In the genomic region with DNA sequence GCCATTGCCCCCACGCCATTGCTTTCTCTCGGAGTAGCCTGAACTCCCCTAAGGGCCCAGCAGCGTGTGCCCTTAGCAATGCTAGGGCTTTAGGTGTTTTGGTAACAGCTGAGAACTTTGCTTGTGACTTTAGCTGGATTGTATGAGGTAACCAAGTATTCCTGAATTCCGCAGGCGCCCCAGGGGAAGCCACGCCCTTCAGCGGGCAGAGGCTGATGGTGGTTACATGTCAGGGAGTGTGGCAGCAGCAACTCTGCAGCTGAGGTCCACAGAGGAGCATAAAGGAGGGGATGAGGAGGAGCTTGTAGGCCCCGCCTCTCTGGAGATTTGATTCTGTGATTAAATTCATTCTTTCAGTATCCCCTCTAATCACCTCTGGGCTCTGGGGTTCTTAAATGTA, we compare ENCODE assay signal across 16 mouse cellular contexts.
DNase-seq lines count a peak whose midpoint lies in the region; ATAC-seq and TF ChIP-seq lines count a peak whose summit lies in the region.
"Had no signal": no experiment of that assay in that cellular context is flagged by ENCODE, and none has a peak within 500 bp of the region (broad histone marks: within the 10 kb centered on the region; RNA-seq: fewer than 3 reads in every experiment).

No protein-coding gene starts in this region.

- ATAC-seq in forebrain, postnatal 0 days, result no peak
- no peak for ATAC-seq in forebrain, embryonic 13.5 days
- peak; percentile 13; the same call in 1 of the 2 replicates for ATAC-seq in kidney, embryonic 16.5 days (ENCODE audit: low FRiP score, low TSS enrichment)
- no peak; the same call in 1 of the 2 replicates for ATAC-seq in kidney, postnatal 0 days (replicated peaks; ENCODE audit: low FRiP score, low read depth)
- no peak for ATAC-seq in CD4-positive, CD25-positive, alpha-beta regulatory T cell, adult 4 months
- ATAC-seq in frontal cortex, adult (ENCODE audit: low TSS enrichment), result no peak
- ATAC-seq: intestine, embryonic 15.5 days had no signal

- no peak overlapping the region for H3K4me2 ChIP-seq in forebrain, postnatal 0 days (ENCODE audit: low read depth)
- no peak overlapping the region for H3K4me2 ChIP-seq in forebrain, embryonic 13.5 days
- peak overlapping the region; percentile 35 for H3K4me2 ChIP-seq in kidney, embryonic 16.5 days (replicated peaks; ENCODE audit: low read depth, low read length)
- H3K4me2 ChIP-seq in kidney, postnatal 0 days (ENCODE audit: low read length), result peak overlapping the region; percentile 36
- H3K4me2 ChIP-seq: embryonic facial prominence, embryonic 13.5 days; intestine, embryonic 15.5 days; liver, embryonic 11.5 days; lung, embryonic 14.5 days had no signal

- TF ChIP-seq CTCF in forebrain, postnatal 0 days (IDR thresholded peaks at IDR 0.05; ENCODE audit: low read depth), result no peak
- TF ChIP-seq CTCF in E14TG2a.4 (conservative IDR thresholded peaks at IDR 0.05; ENCODE audit: low read length), result no peak
- no peak for TF ChIP-seq CTCF in kidney, postnatal 0 days (IDR thresholded peaks at IDR 0.05; ENCODE audit: low read depth)

- 0 out of 2 replicates have a peak, but pooled peaks cover 6% of the 10 kb centered on the region for H3K4me1 ChIP-seq in forebrain, postnatal 0 days (ENCODE audit: insufficient read depth)
- H3K4me1 ChIP-seq in forebrain, embryonic 13.5 days, result peaks cover 16% of the 10 kb centered on the region
- H3K4me1 ChIP-seq in kidney, embryonic 16.5 days (ENCODE audit: insufficient read depth, low read length), result peaks cover 12% of the 10 kb centered on the region
- peaks cover 54% of the 10 kb centered on the region for H3K4me1 ChIP-seq in E14TG2a.4 (replicated peaks; ENCODE audit: low read depth, low read length)
- peaks cover 7% of the 10 kb centered on the region; the same call in 1 of the 2 replicates for H3K4me1 ChIP-seq in kidney, postnatal 0 days (replicated peaks; ENCODE audit: insufficient read depth, low read length)

- no peak overlapping the region for H3K9ac ChIP-seq in forebrain, postnatal 0 days
- no peak overlapping the region for H3K9ac ChIP-seq in forebrain, embryonic 13.5 days
- no peak overlapping the region for H3K9ac ChIP-seq in kidney, embryonic 16.5 days (replicated peaks; ENCODE audit: low read length)
- H3K9ac ChIP-seq in kidney, postnatal 0 days (ENCODE audit: low read depth, low read length), result no peak overlapping the region
- H3K9ac ChIP-seq: embryonic facial prominence, embryonic 13.5 days; intestine, embryonic 15.5 days; lung, embryonic 14.5 days had no signal

- no peak overlapping the region for H3K4me3 ChIP-seq in forebrain, postnatal 0 days (ENCODE audit: low read depth, low read length)
- H3K4me3 ChIP-seq in forebrain, embryonic 13.5 days, result no peak overlapping the region
- H3K4me3 ChIP-seq in kidney, embryonic 16.5 days (ENCODE audit: low read length), result no peak overlapping the region
- H3K4me3 ChIP-seq in E14TG2a.4 (replicated peaks; ENCODE audit: low read length), result peak overlapping the region; percentile 64
- H3K4me3 ChIP-seq in kidney, postnatal 0 days (replicated peaks; ENCODE audit: low read depth, low read length), result no peak overlapping the region
- H3K4me3 ChIP-seq: embryonic facial prominence, embryonic 13.5 days; intestine, embryonic 15.5 days; limb, embryonic 10.5 days had no signal

- H3K27ac ChIP-seq in forebrain, postnatal 0 days (ENCODE audit: low read depth, low read length), result peak overlapping the region; percentile 79
- H3K27ac ChIP-seq in forebrain, embryonic 13.5 days, result no peak overlapping the region
- H3K27ac ChIP-seq in kidney, embryonic 16.5 days (ENCODE audit: low read length), result peak overlapping the region; percentile 35; the same call in 1 of the 2 replicates
- no peak overlapping the region for H3K27ac ChIP-seq in kidney, postnatal 0 days
- H3K27ac ChIP-seq: embryonic facial prominence, embryonic 13.5 days; intestine, embryonic 15.5 days; limb, embryonic 10.5 days had no signal

- no peaks in the 10 kb centered on the region for H3K9me3 ChIP-seq in forebrain, postnatal 0 days (ENCODE audit: low read length)
- H3K9me3 ChIP-seq in forebrain, embryonic 13.5 days (replicated peaks), result no peaks in the 10 kb centered on the region
- no peaks in the 10 kb centered on the region for H3K9me3 ChIP-seq in kidney, embryonic 16.5 days (ENCODE audit: low read length)
- H3K9me3 ChIP-seq in E14TG2a.4 (ENCODE audit: low read length), result peaks cover 8% of the 10 kb centered on the region; the same call in 1 of the 2 replicates
- H3K9me3 ChIP-seq in kidney, postnatal 0 days (replicated peaks; ENCODE audit: low read length), result no peaks in the 10 kb centered on the region
- H3K9me3 ChIP-seq: embryonic facial prominence, embryonic 13.5 days; intestine, embryonic 15.5 days; limb, embryonic 10.5 days had no signal

- H3K36me3 ChIP-seq in forebrain, postnatal 0 days (ENCODE audit: insufficient read depth), result no peaks in the 10 kb centered on the region
- no peaks in the 10 kb centered on the region for H3K36me3 ChIP-seq in forebrain, embryonic 13.5 days (ENCODE audit: poor library complexity, severe bottlenecking)
- H3K36me3 ChIP-seq in kidney, embryonic 16.5 days (ENCODE audit: insufficient read depth, low read length), result no peaks in the 10 kb centered on the region
- no peaks in the 10 kb centered on the region for H3K36me3 ChIP-seq in E14TG2a.4 (ENCODE audit: insufficient read depth, low read length)
- H3K36me3 ChIP-seq in kidney, postnatal 0 days (ENCODE audit: insufficient read depth, low read length), result no peaks in the 10 kb centered on the region
- H3K36me3 ChIP-seq: embryonic facial prominence, embryonic 13.5 days; intestine, embryonic 15.5 days; limb, embryonic 10.5 days had no signal

- DNase-seq in forebrain, postnatal 0 days, result no peak
- no peak for DNase-seq in kidney, adult 9 months
- no peak for DNase-seq in kidney, postnatal 0 days (ENCODE audit: low spot score)
- DNase-seq: cerebellum, adult 9-11 months; heart, postnatal 4 days; lung, embryonic 14.5 days; lung, postnatal 4 days had no signal

- WGBS in forebrain, postnatal 0 days, result 86% methylated on average over 8 of the region's 8 CpGs
- WGBS in forebrain, embryonic 13.5 days, result 87% methylated on average over 8 of the region's 8 CpGs
- WGBS in kidney, embryonic 16.5 days, result 62% methylated on average over 8 of the region's 8 CpGs
- WGBS in kidney, postnatal 0 days, result 47% methylated on average over 8 of the region's 8 CpGs

- no peaks in the 10 kb centered on the region for H3K27me3 ChIP-seq in forebrain, postnatal 0 days (ENCODE audit: insufficient read depth, low read length)
- peaks cover 9% of the 10 kb centered on the region for H3K27me3 ChIP-seq in forebrain, embryonic 13.5 days
- H3K27me3 ChIP-seq in kidney, embryonic 16.5 days (ENCODE audit: insufficient read depth, low read length), result no peaks in the 10 kb centered on the region
- peaks cover 3% of the 10 kb centered on the region for H3K27me3 ChIP-seq in E14TG2a.4 (ENCODE audit: insufficient read depth, low read length)
- H3K27me3 ChIP-seq in kidney, postnatal 0 days (ENCODE audit: insufficient read depth, low read length), result no peaks in the 10 kb centered on the region
- H3K27me3 ChIP-seq: intestine, embryonic 15.5 days had no signal

Comparison
In these comparisons a context has a peak if more than half of its experiments do, and no peak if none do; other contexts are left out.
1. H3K27ac ChIP-seq: peak in forebrain, postnatal 0 days (single experiment) and kidney, embryonic 16.5 days (single experiment); none in forebrain, embryonic 13.5 days (single experiment) and kidney, postnatal 0 days (single experiment).
2. H3K4me2 ChIP-seq: peak in kidney, embryonic 16.5 days (single experiment) and kidney, postnatal 0 days (single experiment); none in forebrain, postnatal 0 days (single experiment) and forebrain, embryonic 13.5 days (single experiment).